Mouse (Mus musculus) monocyte, adult 2 months (primary cell): ENCODE measurements around the gene Coil.
"Not testable (repeated sequence)": the region's sequence is repeated elsewhere in the genome, so short reads cannot be mapped to it uniquely, and the experiment has no call there.

ENCODE experiments used
- DNase-seq, 2 experiments: peaks; one replicate each; pipeline ENCODE4 v3.0.0; 2022; ENCODE audit warnings: low spot score in 2 of 2, low read depth in 1 of 2

Gene Coil

DNA sequence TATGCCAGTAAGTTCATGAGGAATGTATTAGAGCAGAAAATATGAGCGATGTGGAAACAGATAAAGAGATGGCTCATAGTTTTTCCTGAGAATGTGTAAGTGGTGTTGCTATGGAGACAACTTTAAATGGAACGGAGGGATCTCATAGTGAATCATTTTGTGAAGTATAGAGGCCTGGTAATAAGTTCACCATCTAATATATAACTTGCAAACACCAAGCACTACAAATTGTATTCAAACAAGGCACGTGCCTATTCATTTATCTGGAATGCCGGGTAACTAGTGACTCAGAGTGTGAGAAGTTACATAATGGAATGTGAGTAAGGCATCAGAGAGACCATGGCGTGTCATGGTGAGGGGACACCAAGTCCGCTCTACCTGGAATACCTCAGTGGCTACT lies 68.4 kb downstream of the Coil start:
- DNase-seq, result no peak

DNA sequence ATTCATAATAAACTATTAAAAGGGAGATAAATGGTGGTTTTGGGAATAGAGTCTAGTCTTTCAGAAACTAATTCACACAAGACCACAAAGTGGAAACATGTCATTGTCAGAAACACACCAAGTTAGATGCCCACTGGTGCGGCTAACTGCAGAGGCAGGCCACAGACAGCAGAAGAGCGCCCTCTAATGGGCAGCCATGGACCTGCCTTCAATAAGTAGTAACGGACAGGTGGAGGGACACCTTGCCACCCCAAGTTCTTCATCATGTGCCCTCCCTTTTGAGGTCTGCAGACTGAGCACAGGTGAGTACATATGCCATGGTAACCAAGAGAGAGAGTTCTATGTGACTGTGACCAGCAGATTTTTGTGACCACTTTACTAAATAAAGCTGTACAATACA lies 69.3 kb downstream of the Coil start:
- DNase-seq, result peak in 1 of 2 experiments; percentile 53

DNA sequence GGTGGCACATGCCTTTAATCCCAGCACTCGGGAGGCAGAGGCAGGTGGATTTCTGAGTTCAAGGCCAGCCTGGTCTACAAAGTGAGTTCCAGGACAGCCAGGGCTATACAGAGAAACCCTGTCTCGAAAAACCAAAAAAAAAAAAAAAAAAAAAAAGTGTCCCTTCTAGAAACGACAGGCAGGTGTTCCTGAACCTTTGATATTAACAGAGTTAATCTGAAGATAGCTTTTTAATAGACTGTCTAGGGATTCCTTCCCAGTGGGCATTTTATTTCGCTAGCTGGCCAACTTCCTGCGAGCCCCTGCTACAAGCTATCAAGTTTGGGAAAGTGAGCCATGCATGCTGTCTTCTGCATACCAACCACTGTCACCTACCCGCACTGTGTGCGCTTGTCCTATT lies 71.0 kb downstream of the Coil start:
- not testable (repeated sequence) for DNase-seq
